Mouse (Mus musculus): ENCODE results near the gene Skap1.

- no peak for TF ChIP-seq POLR2A (IDR thresholded peaks at IDR 0.05; ENCODE audit: insufficient read depth, low read depth, low read length)
- peak; percentile 64 for TF ChIP-seq CTCF (IDR thresholded peaks at IDR 0.05)
- no peak for TF ChIP-seq EP300 (IDR thresholded peaks at IDR 0.05; ENCODE audit: insufficient read depth, low read depth, low read length)
These were observed 117.4 kb downstream of the Skap1 start for GRCm38 (mm10) chr11:96581604-96582384.
